Mouse (Mus musculus) liver (tissue): ENCODE data around the gene Gm906.
"Not testable (repeated sequence)": the region's sequence is repeated elsewhere in the genome, so short reads cannot be mapped to it uniquely, and the experiment has no call there.

Experiments used
- DNase-seq: peaks from one replicate; pipeline ENCODE4 v3.0.0-alpha.2; 2020; ENCODE audit warnings: mixed read lengths

The Gm906 gene

GRCm38 (mm10) chr13:50250208-50250607 is at the start of gene Gm906:
Gene Gm906 (minus strand): TSS chr13:50250308.
- not testable (repeated sequence) for DNase-seq

GRCm38 (mm10) chr13:50283308-50283707 is 33.2 kb upstream of the Gm906 start:
- not testable (repeated sequence) for DNase-seq

- no peak for DNase-seq
Observed at GRCm38 (mm10) chr13:50236487-50236886, 13.6 kb downstream of the Gm906 start.

- not testable (repeated sequence) for DNase-seq
Observed at GRCm38 (mm10) chr13:50211842-50212241, 38.3 kb downstream of the Gm906 start.

GRCm38 (mm10) chr13:50210191-50210590 is 39.9 kb downstream of the Gm906 start:
- not testable (repeated sequence) for DNase-seq

GRCm38 (mm10) chr13:50209651-50210050 is 40.5 kb downstream of the Gm906 start:
- DNase-seq = not testable (repeated sequence)

GRCm38 (mm10) chr13:50207966-50208365 is 42.1 kb downstream of the Gm906 start:
- no peak for DNase-seq

- not testable (repeated sequence) for DNase-seq
Observed at GRCm38 (mm10) chr13:50196831-50197230, 53.3 kb downstream of the Gm906 start.
